Mouse (Mus musculus): ENCODE measurements around the gene Tmem117.

Tmem117 gene

GRCm38 (mm10) chr15:94895681-94896080 lies 266.6 kb downstream of the Tmem117 start:
- DNase-seq (ENCODE audit: low spot score), result no peak

- no peak for DNase-seq (ENCODE audit: low spot score)
Observed at GRCm38 (mm10) chr15:94903188-94903587, 274.2 kb downstream of the Tmem117 start.

- DNase-seq (ENCODE audit: low spot score), result no peak
Observed at GRCm38 (mm10) chr15:94904672-94905407, 275.8 kb downstream of the Tmem117 start.

GRCm38 (mm10) chr15:94921672-94922071 lies 292.6 kb downstream of the Tmem117 start:
- no peak for DNase-seq (ENCODE audit: low spot score)

GRCm38 (mm10) chr15:94927986-94928385 lies 299.0 kb downstream of the Tmem117 start:
- no peak for DNase-seq (ENCODE audit: low spot score)

GRCm38 (mm10) chr15:94930743-94931142 lies 301.7 kb downstream of the Tmem117 start:
- DNase-seq (ENCODE audit: low spot score), result no peak

- DNase-seq (ENCODE audit: low spot score), result no peak
Observed at GRCm38 (mm10) chr15:94933044-94933443, 304.0 kb downstream of the Tmem117 start.

GRCm38 (mm10) chr15:94933480-94933879 lies 304.4 kb downstream of the Tmem117 start:
- DNase-seq (ENCODE audit: low spot score), result no peak

GRCm38 (mm10) chr15:94941954-94942353 lies 312.9 kb downstream of the Tmem117 start:
- no peak for DNase-seq (ENCODE audit: low spot score)

GRCm38 (mm10) chr15:94942465-94942864 lies 313.4 kb downstream of the Tmem117 start:
- DNase-seq (ENCODE audit: low spot score), result no peak

- no peak for DNase-seq (ENCODE audit: low spot score)
Observed at GRCm38 (mm10) chr15:94943891-94944290, 314.9 kb downstream of the Tmem117 start.

GRCm38 (mm10) chr15:94951382-94952048 lies 322.5 kb downstream of the Tmem117 start:
- no peak for DNase-seq (ENCODE audit: low spot score)

- DNase-seq (ENCODE audit: low spot score), result no peak
Observed at GRCm38 (mm10) chr15:94956697-94957096, 327.7 kb downstream of the Tmem117 start.

- DNase-seq (ENCODE audit: low spot score), result no peak
Observed at GRCm38 (mm10) chr15:94957202-94957601, 328.2 kb downstream of the Tmem117 start.

- DNase-seq (ENCODE audit: low spot score), result no peak
Observed at GRCm38 (mm10) chr15:94967004-94967403, 338.0 kb downstream of the Tmem117 start.

GRCm38 (mm10) chr15:94968403-94969180 lies 339.6 kb downstream of the Tmem117 start:
- no peak for DNase-seq (ENCODE audit: low spot score)

- DNase-seq (ENCODE audit: low spot score), result no peak
Observed at GRCm38 (mm10) chr15:94981798-94982197, 352.8 kb downstream of the Tmem117 start.

GRCm38 (mm10) chr15:94995352-94995751 lies 366.3 kb downstream of the Tmem117 start:
- DNase-seq (ENCODE audit: low spot score), result no peak

- DNase-seq (ENCODE audit: low spot score), result no peak
Observed at GRCm38 (mm10) chr15:95005121-95005824, 376.2 kb downstream of the Tmem117 start.

- no peak for DNase-seq (ENCODE audit: low spot score)
Observed at GRCm38 (mm10) chr15:95022251-95022650, 393.2 kb downstream of the Tmem117 start.

- DNase-seq (ENCODE audit: low spot score), result no peak
Observed at GRCm38 (mm10) chr15:95024401-95024800, 395.4 kb downstream of the Tmem117 start.

GRCm38 (mm10) chr15:95028862-95029486 lies 399.9 kb downstream of the Tmem117 start:
- no peak for DNase-seq (ENCODE audit: low spot score)

Data from ovary, adult 18-20 months (tissue).